Mouse (Mus musculus): Measurements from ENCODE around the gene Slc2a10.
"Not testable (repeated sequence)": the region's sequence is repeated elsewhere in the genome, so short reads cannot be mapped to it uniquely, and the experiment has no call there.

Gene Slc2a10

DNA sequence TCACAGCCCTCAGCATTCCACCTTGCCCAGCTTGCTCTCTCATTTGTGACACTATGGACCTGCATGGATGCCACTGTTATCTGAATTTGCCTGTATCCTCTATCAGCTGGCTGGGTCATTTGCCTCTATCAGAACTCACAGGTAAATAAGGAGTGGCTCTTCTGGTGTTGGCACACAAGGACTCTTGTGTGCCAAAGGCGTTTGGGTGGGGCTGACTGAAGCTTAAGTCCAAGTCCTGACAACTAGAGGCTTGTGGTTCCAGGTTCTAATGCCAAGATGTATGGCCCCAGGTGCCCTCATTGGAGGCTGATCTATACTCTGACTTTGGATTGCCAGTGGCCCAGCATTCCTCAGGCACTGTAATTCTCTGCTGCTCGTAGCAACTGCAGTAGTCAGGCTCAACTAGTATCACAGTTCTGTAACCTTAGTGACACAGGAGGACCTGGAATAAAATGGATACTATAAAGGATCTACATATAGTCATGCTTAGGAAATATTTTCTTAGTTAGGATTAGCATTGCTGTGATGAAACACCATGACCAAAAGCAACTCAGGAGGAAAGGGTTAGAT, 5.8 kb upstream of the Slc2a10 start:
- in situ Hi-C loops (cut with MboI; ENCODE audit: low sequenced_read_pairs): no loop called here

DNA sequence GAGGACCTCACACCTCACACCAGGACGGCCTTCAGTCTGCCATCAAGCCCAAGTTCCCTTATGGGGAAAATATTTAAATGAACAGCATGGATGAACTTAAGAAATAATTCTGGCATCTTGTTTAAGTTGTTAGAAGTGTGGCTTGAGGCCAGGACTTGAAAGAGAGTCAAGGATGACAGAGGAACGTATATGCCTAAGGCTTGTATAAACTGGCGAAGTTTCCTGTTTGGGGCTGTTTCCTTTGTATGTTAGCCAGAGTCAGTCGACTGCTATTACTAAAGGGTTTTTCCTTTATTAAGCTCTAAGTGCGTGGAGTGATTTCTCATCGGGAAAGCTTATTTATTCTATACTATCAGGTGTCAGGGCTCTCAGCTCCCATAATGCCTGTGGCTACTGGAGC, 4.8 kb upstream of the Slc2a10 start:
- in situ Hi-C loops (cut with MboI; ENCODE audit: low sequenced_read_pairs): no loop called here

DNA sequence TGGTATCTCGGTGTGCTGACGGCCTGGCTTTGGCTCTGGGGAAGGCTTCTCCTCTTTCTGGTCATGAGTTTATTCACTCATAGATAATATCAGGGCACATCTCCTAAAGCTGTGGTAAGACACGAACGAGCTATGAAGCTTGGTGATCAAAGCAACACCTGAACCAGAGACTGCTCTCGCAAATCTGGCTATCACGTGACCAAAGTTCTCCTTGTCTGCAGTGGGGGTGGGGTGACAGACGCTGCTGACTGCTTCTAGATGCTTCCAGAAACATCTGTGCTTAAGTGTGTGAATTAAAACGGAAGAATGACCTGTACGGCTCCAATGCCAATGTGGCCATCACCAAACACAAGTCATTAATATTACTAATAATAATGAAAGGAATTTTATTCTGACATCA, 6.1 kb downstream of the Slc2a10 start:
- in situ Hi-C loops (cut with MboI; ENCODE audit: low sequenced_read_pairs): no loop called here

GRCm38 (mm10) chr2:165510466-165510865, 6.9 kb downstream of the Slc2a10 start:
- in situ Hi-C loops (cut with MboI; ENCODE audit: low sequenced_read_pairs): no loop called here

DNA sequence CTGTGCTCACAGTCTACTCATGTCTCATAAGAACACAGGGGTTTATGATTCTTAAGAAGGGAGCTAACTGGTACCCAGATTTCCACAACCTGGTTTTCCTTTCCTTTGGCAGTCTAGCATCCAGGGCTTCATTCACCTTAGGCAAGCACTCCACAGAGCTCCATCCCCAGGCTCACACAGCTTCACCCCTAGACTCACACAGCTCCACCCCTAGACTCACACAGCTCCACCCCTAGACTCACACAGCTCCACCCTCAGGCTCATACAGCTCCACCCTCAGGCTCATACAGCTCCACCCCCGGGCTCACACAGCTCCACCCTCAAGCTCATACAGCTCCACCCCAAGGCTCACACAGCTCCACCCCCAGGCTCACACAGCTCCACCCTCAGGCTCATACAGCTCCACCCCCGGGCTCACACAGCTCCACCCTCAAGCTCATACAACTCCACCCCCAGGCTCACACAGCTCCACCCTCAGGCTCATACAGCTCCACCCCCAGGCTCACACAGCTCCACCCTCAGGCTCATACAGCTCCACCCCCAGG, 7.4 kb downstream of the Slc2a10 start:
- in situ Hi-C loops (cut with MboI; ENCODE audit: low sequenced_read_pairs): not testable (repeated sequence)

GRCm38 (mm10) chr2:165511530-165511929, 7.9 kb downstream of the Slc2a10 start:
- in situ Hi-C loops (cut with MboI; ENCODE audit: low sequenced_read_pairs): not testable (repeated sequence)

DNA sequence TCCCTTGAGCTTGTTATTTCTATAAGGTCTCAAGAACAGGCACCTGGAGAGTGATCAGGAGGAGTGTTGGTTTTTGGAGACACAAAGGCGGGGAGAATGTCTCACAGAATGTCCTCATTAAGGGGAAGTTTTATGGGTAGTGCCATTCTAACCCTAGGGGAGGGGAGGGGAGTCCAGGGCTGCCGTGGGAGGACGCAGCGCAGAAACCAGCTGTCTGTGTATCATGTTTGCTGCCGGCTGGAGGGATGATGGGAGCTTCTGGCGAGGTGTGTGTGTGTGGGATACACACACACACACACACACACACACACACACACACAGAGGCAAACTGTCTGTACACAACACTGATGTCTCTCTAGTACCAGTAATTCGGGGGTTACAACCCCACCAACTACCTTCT, 8.8 kb downstream of the Slc2a10 start:
- in situ Hi-C loops (cut with MboI; ENCODE audit: low sequenced_read_pairs): no loop called here

DNA sequence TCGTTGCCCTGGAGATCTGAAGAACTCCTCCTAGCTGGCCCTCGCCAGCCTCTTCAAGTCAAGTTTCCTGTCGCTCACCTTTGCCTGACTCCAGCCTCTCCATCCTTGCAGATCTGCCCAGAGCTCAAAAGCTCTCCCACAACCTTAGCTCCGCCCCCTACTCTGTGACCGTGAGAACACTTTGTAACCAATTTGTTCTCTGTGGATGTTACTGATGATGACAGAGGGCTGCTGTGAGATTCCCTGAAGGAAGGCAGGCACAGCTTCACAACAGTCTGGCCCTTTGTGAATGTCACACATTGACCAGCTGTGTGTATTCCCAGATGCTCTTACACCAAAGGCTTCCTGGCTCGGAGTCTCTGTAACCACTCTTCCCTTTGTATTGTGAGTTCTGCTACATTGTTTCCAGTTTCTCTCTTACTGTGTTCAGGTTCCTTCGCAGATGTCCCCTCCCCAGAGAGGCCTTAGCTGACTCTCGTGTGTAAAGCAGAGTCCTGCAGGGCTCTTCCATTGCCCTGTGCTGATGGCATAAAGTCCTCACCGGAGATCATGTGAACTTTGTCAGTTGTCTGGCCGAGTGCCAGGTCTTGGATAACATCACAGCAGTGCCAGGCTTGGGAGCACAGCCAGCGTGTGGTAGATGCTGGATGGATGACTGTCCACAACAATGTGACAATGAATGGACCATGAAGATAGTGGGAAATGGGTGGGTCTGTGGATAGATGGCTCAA, 9.4 kb downstream of the Slc2a10 start:
- in situ Hi-C loops (cut with MboI; ENCODE audit: low sequenced_read_pairs): no loop called here

GRCm38 (mm10) chr2:165515178-165515728, 11.7 kb downstream of the Slc2a10 start:
- in situ Hi-C loops (cut with MboI; ENCODE audit: low sequenced_read_pairs): no loop called here

- in situ Hi-C loops (cut with MboI; ENCODE audit: low sequenced_read_pairs): no loop called here
Measured at GRCm38 (mm10) chr2:165525609-165526008, 22.0 kb downstream of the Slc2a10 start.

- in situ Hi-C loops (cut with MboI; ENCODE audit: low sequenced_read_pairs): no loop called here
Measured at GRCm38 (mm10) chr2:165529106-165529505, 25.5 kb downstream of the Slc2a10 start.

DNA sequence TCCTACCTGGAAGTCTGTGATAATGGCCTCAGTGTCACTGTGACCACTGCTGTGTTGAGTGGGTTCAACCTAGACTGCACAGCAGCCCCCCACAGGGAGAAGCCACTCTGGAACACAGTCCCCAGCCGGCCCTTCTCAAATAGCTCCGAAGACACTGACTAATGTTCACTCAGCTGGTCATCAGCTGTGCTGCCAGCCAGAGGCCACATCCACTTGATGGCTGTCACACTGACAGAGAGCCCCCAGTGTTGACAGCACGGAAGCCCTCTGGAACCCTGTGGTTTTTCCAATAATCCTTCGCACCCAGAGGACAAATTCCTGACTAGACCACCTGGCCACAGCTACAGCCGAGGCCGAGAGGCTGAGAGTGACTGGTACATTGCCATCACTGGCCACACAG, 30.2 kb downstream of the Slc2a10 start:
- in situ Hi-C loops (cut with MboI; ENCODE audit: low sequenced_read_pairs): no loop called here

- in situ Hi-C loops (cut with MboI; ENCODE audit: low sequenced_read_pairs): no loop called here
Measured at GRCm38 (mm10) chr2:165540975-165541374, 37.4 kb downstream of the Slc2a10 start.

GRCm38 (mm10) chr2:165542939-165543669, 39.5 kb downstream of the Slc2a10 start:
- in situ Hi-C loops (cut with MboI; ENCODE audit: low sequenced_read_pairs): no loop called here

- in situ Hi-C loops (cut with MboI; ENCODE audit: low sequenced_read_pairs): no loop called here
Measured at GRCm38 (mm10) chr2:165543670-165544016, 40.1 kb downstream of the Slc2a10 start.

DNA sequence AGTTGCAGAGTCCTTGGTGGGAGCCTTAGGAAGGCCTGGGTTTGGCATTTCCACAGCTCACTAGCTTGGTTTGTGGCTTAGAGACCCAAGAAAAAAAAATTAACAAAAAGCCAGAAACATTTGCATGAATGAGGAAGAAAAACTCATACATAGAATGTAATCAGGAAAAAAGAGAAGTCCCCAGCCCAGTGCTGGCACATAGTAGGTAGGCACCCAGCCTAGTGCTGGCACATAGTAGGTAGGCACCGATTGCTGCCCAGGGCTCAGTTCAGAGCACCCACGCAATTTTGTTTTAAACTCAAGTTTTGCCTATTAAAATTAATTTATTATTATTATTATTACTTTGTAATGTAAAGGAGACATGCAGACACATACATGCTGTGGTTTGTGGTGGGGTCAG, 42.1 kb downstream of the Slc2a10 start:
- in situ Hi-C loops (cut with MboI; ENCODE audit: low sequenced_read_pairs): no loop called here

DNA sequence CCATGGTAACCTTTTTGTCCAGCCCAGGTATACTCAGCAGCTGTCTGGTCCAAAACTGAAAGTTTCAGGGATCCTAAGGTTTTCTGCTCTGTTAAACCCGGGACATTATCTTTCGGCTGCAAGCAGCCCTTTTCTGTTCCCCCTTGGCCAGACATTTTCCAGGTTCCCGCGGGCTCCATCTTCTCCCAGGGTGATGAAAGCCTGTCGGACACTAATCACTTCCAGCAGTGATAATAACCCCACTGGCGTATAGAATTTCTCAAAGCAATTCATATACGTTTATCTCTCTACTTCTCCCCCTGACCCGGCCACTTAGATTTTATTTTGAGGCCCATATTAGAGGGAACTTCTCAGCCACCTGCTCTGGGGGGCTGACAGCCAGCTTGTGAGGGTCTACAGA, 42.8 kb downstream of the Slc2a10 start:
- in situ Hi-C loops (cut with MboI; ENCODE audit: low sequenced_read_pairs): no loop called here

DNA sequence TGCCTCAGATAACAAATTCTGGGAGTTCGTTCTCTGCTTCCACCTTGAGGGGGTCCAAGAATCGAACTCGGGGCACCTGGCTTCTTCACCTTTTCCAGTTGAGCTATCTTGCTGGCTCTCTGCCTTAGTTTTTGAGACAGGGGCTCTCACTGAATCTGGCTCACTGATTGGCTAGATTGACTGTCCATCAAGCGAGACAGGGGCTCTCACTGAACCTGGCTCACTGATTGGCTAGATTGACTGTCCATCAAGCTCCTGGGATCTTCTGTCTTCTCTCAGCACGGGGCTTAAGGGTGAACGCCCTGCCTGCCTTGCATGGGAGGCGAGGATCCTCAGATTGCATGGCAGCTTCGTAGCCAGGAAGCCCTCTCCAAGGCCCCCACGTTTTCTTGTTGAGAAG, 43.8 kb downstream of the Slc2a10 start:
- in situ Hi-C loops (cut with MboI; ENCODE audit: low sequenced_read_pairs): no loop called here

GRCm38 (mm10) chr2:165548627-165549026, 45.0 kb downstream of the Slc2a10 start:
- in situ Hi-C loops (cut with MboI; ENCODE audit: low sequenced_read_pairs): no loop called here

- in situ Hi-C loops (cut with MboI; ENCODE audit: low sequenced_read_pairs): not testable (repeated sequence)
Measured at GRCm38 (mm10) chr2:165550410-165550809, 46.8 kb downstream of the Slc2a10 start.

DNA sequence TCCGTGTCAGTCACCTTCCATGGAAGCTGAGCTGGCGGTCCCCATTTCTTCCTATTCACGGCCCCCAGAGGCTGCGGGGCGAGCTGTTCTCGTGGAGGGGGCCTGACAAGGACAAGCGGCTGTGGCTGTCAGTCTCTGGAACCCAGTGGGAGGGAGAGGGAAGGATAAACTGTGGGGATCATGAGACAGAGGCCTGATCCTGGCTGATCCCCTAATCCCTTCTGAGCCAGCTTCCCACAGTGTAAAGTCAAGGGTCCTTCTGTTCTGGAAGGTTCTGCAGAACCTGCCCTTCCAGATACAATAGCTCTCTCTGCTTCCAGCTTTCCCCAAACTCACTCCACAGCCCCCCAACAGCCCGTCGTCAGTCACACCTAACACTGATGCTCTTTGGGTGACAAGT, 50.5 kb downstream of the Slc2a10 start:
- in situ Hi-C loops (cut with MboI; ENCODE audit: low sequenced_read_pairs): no loop called here

DNA sequence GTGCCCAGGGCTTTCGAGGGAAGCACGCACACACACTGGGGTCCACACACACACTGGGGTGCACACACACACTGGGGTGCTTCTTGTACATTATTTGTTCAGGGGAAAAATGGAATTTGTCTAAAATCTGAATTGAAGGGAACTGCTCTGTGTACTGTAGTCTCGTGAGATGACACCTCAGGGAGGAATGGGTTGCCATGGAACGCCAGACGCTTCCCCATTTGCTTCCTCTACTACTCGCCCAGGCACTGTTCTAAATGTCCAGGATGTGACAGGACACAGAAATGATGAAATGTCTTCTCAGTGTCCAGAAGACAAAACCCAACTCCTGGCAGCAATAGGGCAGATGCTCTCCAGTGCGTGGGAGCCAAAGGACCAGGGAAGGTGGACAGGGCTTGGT, 53.7 kb downstream of the Slc2a10 start:
- in situ Hi-C loops (cut with MboI; ENCODE audit: low sequenced_read_pairs): no loop called here

All from CH12F3 (cell line).